Mouse (Mus musculus): ENCODE results near the gene Ccdc153.

Ccdc153 gene

DNA sequence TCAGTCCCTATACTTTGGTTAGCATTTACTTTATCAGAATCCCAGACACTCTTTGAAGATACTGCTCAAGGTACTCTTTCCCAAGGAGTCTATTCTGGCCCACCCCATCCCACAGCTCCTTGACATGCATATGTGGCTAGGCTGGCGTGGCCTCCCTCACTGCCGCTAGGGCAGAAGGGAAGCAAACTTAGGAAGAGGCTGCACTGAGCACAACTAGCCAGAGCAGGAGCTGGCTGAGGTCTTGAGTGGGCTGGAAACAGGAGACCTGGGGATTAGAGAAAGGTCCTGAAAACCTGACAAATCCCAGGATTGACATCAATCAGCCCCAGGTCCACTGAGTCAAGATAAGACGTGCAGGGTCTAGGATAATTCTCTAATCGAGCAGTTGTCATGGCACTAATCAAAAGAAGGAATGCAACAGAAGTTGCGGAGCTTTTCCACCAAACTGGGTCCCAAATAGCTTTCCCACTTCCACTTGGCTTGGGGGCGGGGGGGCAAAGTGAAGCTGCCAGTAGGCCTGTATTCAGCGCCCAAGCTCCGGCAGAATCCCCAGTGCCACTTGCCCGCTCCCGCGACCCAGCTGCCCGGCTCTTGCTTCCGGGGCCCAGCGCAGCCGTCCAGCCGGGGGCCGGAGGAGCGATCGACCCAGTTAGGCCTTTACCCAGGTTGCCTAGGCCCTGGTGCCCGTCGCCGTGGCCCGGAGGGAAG lies 27.0 kb downstream of the Ccdc153 start:
- in situ Hi-C loops (cut with MboI; ENCODE audit: low pct_unique_long_range_greater_than_20kb in 1 of 2, low sequenced_read_pairs in 2 of 2, unreplicated experiment in 1 of 2) = loop anchor here in 1 of 2 experiments (25.0 kb wide), 1 partner anchor 280 kb away; no protein-coding TSS in a partner anchor

DNA sequence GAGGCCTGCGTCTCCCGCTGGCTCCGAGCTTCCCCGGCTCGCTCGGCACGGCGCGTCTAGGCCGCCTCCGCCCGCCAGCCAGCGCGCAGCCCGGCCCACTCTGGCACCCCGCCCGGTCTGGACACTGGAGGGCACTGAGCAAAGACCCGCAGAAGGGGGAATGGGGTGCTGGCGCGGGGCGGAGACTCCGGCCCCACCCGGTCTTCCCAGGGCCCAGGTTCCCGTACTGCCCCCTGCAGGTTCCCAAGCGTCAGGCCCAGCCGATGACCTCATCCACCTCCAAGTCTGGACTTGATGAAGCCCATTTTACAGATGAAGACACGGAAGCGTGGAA lies 27.5 kb downstream of the Ccdc153 start:
- in situ Hi-C loops (cut with MboI; ENCODE audit: low pct_unique_long_range_greater_than_20kb in 1 of 2, low sequenced_read_pairs in 2 of 2, unreplicated experiment in 1 of 2) = loop anchor here in 1 of 2 experiments (25.0 kb wide), 1 partner anchor 281 kb away; no protein-coding TSS in a partner anchor

DNA sequence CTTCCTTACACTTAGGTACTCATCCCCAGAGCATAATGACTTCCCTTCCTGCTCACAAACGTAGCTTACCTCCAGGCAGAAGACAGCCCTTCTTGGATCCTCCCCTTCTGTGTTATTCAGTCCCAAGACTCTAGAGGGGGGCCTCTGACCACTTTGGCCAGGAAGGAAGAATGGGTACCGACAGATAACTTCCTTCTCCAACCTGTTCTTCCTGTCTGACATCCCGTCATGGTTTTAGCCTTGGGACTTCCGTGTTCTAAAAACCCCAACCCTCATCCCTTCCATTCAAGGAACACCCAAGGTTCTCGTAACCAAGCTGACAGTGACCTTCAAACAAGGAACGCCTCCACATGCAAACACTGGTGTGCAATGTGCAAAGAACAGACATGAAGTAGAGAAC lies 28.0 kb downstream of the Ccdc153 start, which contains the start of gene Nlrx1:
TSS of gene Nlrx1 (minus strand) at position 168 of the 400 bp plus-strand sequence.
- in situ Hi-C loops (cut with MboI; ENCODE audit: low pct_unique_long_range_greater_than_20kb in 1 of 2, low sequenced_read_pairs in 2 of 2, unreplicated experiment in 1 of 2) = loop anchor here in 1 of 2 experiments (25.0 kb wide), 1 partner anchor 281 kb away; no protein-coding TSS in a partner anchor

DNA sequence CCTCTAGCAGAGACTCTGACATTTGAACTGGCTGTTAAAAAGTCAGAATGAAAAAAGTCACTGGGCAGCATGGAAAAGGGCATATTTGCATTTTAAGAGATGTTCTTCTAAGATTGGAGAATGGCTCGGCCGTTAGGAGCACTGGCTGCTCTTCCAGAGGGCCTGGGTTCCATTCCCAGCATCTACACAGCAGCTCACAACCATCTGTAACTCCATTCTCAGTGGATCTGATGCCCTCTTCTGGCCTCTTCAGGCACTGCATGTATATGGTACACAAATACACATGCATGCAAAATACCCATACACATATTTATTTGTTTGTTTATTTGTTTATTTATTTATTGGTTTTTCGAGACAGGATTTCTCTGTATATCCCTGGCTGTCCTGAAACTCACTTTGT lies 28.6 kb downstream of the Ccdc153 start:
- in situ Hi-C loops (cut with MboI; ENCODE audit: low pct_unique_long_range_greater_than_20kb in 1 of 2, low sequenced_read_pairs in 2 of 2, unreplicated experiment in 1 of 2) = loop anchor here in 1 of 2 experiments (25.0 kb wide), 1 partner anchor 282 kb away; no protein-coding TSS in a partner anchor

DNA sequence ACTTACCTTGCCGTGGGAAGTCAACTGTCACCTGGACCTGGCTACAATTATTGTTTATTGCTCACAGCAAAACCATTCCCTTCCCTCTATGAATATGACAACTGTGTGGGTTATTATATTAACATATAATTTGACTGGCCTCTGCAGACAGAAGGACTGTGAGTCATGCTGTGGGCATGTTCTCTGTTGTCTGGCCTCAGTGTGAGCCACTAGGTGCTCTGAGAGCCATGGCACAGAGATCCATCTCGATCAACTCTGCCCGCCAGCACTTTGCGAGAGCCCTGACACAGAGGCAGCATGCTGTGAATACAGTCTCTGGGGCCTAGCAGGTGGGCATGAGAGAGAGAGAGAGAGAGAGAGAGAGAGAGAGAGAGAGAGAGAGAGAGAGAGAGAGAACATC lies 29.5 kb downstream of the Ccdc153 start:
- in situ Hi-C loops (cut with MboI; ENCODE audit: low pct_unique_long_range_greater_than_20kb in 1 of 2, low sequenced_read_pairs in 2 of 2, unreplicated experiment in 1 of 2) = loop anchor here in 1 of 2 experiments (25.0 kb wide), 1 partner anchor 283 kb away; no protein-coding TSS in a partner anchor

DNA sequence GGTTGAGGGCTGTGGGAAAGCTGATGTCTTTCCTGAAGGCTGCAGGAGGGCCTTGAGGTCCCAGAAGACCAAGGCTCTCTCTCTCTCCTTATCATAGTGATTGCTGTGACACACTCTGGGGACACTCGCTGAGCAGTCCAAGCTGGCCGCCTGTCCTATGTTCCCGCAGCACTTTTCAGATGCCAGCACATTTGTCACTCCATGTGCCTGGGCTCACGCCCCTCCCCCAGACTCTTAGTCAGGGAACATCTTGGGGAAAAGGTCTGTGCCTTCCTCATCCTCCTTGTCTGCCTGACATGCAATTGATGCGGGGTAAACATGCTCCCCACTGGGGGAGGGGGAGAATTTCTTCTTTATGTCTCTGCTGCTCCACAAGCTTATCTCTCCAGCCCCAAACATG lies 42.7 kb downstream of the Ccdc153 start:
- in situ Hi-C loops (cut with MboI; ENCODE audit: low pct_unique_long_range_greater_than_20kb in 1 of 2, low sequenced_read_pairs in 2 of 2, unreplicated experiment in 1 of 2) = no loop called here

DNA sequence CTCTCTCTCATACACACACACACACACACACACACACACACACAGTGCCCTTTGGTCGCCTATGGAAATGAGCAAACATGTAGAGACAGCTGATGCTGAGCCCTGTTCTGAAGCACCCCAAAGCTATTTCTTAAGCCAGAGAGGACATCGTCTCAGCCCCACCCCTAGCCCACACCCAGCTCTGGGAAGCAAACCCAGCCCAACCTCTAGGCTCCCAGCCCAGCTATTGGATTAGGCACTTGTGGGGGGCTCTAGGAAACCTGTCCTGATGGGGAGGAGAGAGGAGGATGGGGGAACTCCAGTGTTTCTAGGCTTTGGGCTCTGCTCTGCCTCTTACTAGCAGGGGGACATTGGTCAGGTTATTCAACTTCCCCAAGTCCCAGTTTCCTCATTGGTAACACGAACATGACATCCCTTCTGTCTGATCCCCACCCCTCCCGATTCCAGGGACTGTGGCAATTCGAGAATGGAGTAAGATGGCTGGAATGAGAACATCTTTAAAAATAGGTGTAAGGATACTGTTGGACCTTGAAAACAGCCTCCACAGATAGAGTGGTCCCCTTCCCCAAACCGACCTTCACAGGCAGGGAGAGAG lies 45.9 kb downstream of the Ccdc153 start:
- in situ Hi-C loops (cut with MboI; ENCODE audit: low pct_unique_long_range_greater_than_20kb in 1 of 2, low sequenced_read_pairs in 2 of 2, unreplicated experiment in 1 of 2) = no loop called here

DNA sequence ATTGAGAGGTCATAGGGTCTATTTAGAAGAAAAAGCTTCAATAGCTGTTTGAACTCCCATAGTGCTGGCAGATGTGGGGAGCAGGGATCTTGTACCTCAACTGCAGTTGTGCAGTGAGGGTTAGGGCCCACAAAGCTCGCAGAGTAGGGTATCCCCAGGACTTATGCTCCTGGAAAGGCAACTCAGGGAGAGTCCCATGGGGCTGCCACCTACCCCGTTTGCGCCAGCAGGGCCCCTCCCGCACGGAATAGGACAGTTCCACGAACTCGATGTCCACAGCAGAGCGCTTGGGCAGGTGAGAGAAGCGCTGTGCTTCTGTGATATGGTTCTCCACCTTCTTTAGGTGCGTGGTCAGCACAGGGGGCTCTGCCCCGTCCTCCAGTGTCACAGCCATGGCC lies 46.5 kb downstream of the Ccdc153 start:
- in situ Hi-C loops (cut with MboI; ENCODE audit: low pct_unique_long_range_greater_than_20kb in 1 of 2, low sequenced_read_pairs in 2 of 2, unreplicated experiment in 1 of 2) = no loop called here

DNA sequence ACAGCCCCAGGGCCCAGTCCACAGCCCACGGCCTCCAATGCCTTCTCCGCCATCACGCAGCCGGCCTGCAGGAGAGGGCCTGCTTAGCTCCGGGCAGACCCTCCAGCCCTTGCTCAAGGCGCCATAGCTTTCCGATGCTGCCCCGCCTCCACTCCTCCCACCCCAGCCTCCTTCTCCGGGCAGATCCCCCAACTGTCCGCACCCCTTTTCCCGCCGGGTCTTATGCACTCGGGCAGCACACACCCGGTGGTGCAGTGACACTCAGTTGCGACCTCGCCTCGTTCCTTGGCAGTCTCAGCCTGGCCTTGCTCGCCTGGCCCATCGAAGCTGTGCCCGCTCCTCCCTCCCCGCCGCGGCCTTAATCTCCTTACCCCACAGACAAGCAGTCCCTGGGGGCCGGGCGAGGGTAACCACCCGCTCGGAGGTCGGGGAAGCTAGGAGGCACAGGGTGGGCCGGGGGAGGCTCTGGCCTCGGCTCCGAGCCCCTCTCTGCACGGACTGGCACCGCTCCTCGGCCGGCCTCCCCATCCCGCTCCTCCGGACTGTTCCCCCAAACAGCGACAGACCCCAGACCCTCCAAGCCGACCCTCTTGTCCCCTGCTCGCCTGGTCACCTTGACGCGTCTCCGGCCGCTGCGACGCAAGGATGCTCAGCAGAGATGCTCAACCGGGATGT lies 47.1 kb downstream of the Ccdc153 start:
- in situ Hi-C loops (cut with MboI; ENCODE audit: low pct_unique_long_range_greater_than_20kb in 1 of 2, low sequenced_read_pairs in 2 of 2, unreplicated experiment in 1 of 2) = no loop called here

DNA sequence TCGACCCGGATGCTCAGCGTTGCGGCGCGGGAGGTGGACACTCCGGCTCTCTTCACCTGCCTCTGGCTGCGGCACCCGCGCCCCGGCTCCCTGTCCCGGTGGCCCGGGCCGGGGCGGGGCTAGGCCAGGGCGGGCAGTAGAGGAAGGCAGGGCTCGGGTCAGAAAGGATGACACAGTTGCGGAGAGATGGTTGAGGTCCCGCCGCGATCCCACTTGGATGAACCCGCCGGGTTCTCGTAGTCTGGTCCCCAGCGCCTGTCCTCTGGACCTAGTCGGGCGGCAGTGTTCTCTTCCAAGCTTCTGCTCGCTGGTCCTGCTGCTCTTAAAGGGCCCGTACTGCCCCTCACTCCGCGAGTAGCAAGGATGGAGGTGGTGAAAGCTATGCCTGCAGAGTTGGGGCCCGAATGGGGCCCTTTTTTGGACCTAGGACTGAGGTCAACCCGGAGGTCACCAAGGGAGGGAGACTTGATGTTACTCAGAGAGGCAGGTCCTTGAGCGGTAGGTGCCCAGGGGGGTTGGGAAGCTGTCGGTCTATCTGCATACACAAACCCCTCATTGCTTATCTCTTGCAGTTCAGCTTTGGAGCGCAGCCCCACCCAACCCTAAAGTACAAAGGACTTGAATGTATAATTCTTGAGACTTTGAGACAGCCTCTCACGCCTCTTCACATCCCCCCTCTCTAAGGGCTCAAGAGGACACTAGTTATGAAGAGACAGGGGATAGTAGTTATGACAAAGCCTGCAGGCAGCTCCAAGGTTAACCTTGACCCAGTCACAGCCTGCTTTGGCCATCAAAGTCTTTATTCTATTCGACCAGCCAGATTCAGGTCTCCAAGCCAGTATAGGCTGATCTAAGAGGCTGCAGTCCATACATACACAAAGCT lies 47.8 kb downstream of the Ccdc153 start, which contains the start of gene Abcg4:
TSS of gene Abcg4 (minus strand) at position 540 of the 883 bp plus-strand sequence.
- in situ Hi-C loops (cut with MboI; ENCODE audit: low pct_unique_long_range_greater_than_20kb in 1 of 2, low sequenced_read_pairs in 2 of 2, unreplicated experiment in 1 of 2) = no loop called here

DNA sequence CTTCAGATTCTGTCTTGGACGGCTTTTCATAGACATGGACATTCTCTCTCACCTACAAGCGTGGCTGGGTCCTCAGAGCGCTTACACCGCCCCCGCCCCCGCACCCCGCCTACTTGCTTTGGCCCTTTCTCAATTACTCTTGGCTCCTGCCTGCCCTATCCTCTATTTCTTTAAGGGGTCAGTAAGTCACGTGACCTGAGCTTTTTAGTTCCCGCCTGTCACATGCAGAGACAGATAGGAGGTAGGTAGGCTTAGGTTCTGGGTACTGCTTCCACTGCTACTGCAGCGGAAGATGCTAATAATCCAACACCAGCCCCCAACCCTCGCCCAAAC lies 48.4 kb downstream of the Ccdc153 start:
- in situ Hi-C loops (cut with MboI; ENCODE audit: low pct_unique_long_range_greater_than_20kb in 1 of 2, low sequenced_read_pairs in 2 of 2, unreplicated experiment in 1 of 2) = no loop called here

DNA sequence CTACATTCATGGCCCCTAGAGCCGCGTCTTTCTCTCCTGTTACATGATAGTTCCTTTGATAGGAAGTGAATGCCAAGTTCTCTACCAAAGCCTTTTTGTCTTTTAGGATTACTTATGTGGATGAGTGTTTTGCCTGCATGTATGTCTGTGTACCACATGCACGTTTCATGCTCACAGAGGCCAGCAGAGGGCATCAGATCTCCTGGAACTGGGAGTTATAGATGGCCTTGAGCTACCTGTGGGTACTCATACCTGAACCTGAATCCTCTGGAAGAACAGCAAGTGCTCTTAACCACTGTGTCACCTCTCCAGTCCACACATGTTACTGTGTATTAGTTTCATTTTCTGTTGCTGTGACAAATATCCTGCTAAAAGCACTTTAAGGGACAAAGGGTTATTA lies 52.0 kb downstream of the Ccdc153 start:
- in situ Hi-C loops (cut with MboI; ENCODE audit: low pct_unique_long_range_greater_than_20kb in 1 of 2, low sequenced_read_pairs in 2 of 2, unreplicated experiment in 1 of 2) = no loop called here

Measured in mouse embryonic stem cell (cell line).